Mouse (Mus musculus) forebrain, embryonic 12.5 days (tissue): ENCODE measurements around the gene Ntrk3. TPM values are rescaled to one million over a fixed set of nuclear protein-coding genes. Genes with fewer than 3 reads are reported as not detected.
A peak's percentile ranks its signal among the peaks of the same experiment; 100 is the strongest.

Experiments used
- ATAC-seq: fragments of 200-750 bp; cut with Nextera tagmentation; 2 replicates; pipeline ENCODE4 v1.8.0; 2017; ENCODE audit warnings: moderate TSS enrichment; ENCODE audit not compliant: low FRiP score
- H3K27ac ChIP-seq: fragments of 300-500 bp; sonication (generic); 2 replicates; pipeline ENCODE4 v1.5.1; 2016; ENCODE audit warnings: mild to moderate bottlenecking
- H3K27me3 ChIP-seq: fragments of 300-500 bp; sonication (generic); 2 replicates; pipeline ENCODE4 v1.6.1; 2016; ENCODE audit warnings: mild to moderate bottlenecking
- H3K36me3 ChIP-seq: fragments of 300-500 bp; sonication (generic); replicated peaks from 2 replicates; pipeline ENCODE4 v1.6.1; 2016; ENCODE audit warnings: mild to moderate bottlenecking
- H3K4me1 ChIP-seq: fragments of 300-500 bp; sonication (generic); 2 replicates; pipeline ENCODE4 v1.6.1; 2016
- H3K4me2 ChIP-seq: fragments of 300-500 bp; sonication (generic); 2 replicates; pipeline ENCODE4 v1.6.1; 2016; ENCODE audit warnings: mild to moderate bottlenecking, moderate library complexity
- H3K4me3 ChIP-seq: fragments of 300-500 bp; sonication (generic); replicated peaks from 2 replicates; pipeline ENCODE4 v1.5.1; 2016; ENCODE audit warnings: mild to moderate bottlenecking
- H3K9ac ChIP-seq: fragments of 300-500 bp; sonication (generic); 2 replicates; pipeline ENCODE4 v1.6.1; 2016; ENCODE audit warnings: mild to moderate bottlenecking
- H3K9me3 ChIP-seq: fragments of 300-500 bp; sonication (generic); 2 replicates; pipeline ENCODE4 v1.6.1; 2016
- WGBS: fragments of 180-500 bp; shearing (Covaris S2); methylation state at CpG from one replicate; pipeline ENCODE4 v1.1.7; 2016; 5-methylcytosine and 5-hydroxymethylcytosine counted together
- polyA plus RNA-seq: library from polyadenylated mRNA; unstranded; fragments of >200 nt; fragmentation: Nextera tagmentation; extraction: Ambion mirVana; gene quantifications from 2 replicates; pipeline ENCODE4 v1.2.1, GENCODE M21; 2016

Ntrk3 gene
- polyA plus RNA-seq, 1 experiment from 2014 or later: 9.2 TPM

- Histone ChIP-seq H3K9ac (no peak overlapping the region), H3K4me2 (no peak overlapping the region), H3K36me3 (no peaks in the 10 kb centered on the region), H3K9me3 (no peaks in the 10 kb centered on the region), H3K27me3 (peaks cover 13% of the 10 kb centered on the region), H3K4me3 (no peak overlapping the region), H3K27ac (no peak overlapping the region), H3K4me1 (peaks cover 18% of the 10 kb centered on the region)
- no peak for ATAC-seq
- 86% methylated on average over 6 of the region's 6 CpGs for WGBS
Observed at GRCm38 (mm10) chr7:78599941-78600677, 137.7 kb downstream of the Ntrk3 start.

GRCm38 (mm10) chr7:78598147-78598546 is 139.7 kb downstream of the Ntrk3 start:
- no peaks in the 10 kb centered on the region for H3K36me3 ChIP-seq
- H3K4me2 ChIP-seq: no peak overlapping the region
- H3K4me1 ChIP-seq: peaks cover 16% of the 10 kb centered on the region
- no peak overlapping the region for H3K4me3 ChIP-seq
- peak; percentile 59; the same call in 1 of the 2 replicates for ATAC-seq
- WGBS: 55% methylated on average over 12 of the region's 12 CpGs
- H3K9me3 ChIP-seq: no peaks in the 10 kb centered on the region
- H3K27me3 ChIP-seq: peaks cover 13% of the 10 kb centered on the region
- peak overlapping the region; percentile 19; the same call in 1 of the 2 replicates for H3K27ac ChIP-seq
- no peak overlapping the region for H3K9ac ChIP-seq

DNA sequence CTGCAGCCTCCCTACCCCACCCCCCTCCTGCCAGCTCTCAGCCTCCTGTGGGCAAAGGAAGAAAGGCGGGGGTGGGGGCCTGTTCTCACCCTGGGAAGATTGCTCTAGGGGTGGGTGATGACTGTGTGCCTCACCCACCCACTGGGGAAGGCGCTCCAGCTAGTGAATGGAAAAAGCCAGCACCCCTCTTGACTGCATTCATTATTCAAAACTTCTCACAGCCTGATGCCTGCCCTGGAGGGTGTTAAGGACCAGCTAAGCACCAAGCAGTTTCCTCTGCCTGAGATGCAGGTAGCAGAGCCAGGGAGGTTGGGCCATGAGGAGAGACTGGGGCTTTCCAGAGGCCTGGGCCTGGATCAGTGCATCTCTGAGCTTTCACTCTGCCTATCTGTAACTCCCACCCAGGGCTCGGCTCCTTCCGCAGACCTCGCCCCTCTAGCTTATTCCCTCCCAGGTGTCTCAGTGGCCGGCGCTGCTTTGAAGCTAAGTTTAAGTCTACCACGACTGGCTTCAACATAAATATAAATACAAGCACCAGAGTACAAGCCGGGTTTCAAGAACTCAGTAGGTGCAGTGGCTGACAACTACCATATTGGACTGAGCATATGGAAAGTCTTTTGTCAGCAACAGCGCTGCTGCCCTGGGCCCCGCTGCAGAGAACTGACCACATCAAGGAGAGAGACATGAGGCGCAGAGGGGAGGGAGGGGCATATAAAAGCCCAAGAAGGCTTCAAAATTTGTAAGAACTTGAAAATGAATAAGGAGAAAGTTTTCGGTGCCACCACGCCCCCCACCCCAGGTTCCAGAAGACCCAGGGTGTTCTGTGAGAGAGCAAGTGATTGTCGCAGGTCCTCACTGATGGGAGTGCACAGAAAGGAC is 140.3 kb downstream of the Ntrk3 start:
- peaks cover 13% of the 10 kb centered on the region for H3K27me3 ChIP-seq
- 29% methylated on average over 15 of the region's 15 CpGs for WGBS
- ATAC-seq: peak; percentile 32
- no peaks in the 10 kb centered on the region for H3K36me3 ChIP-seq
- H3K4me3 ChIP-seq: no peak overlapping the region
- H3K4me1 ChIP-seq: peaks cover 16% of the 10 kb centered on the region
- peak overlapping the region; percentile 19; the same call in 1 of the 2 replicates for H3K27ac ChIP-seq
- no peak overlapping the region for H3K4me2 ChIP-seq
- H3K9ac ChIP-seq: no peak overlapping the region
- no peaks in the 10 kb centered on the region for H3K9me3 ChIP-seq

GRCm38 (mm10) chr7:78596556-78596955 is 141.3 kb downstream of the Ntrk3 start:
- no peaks in the 10 kb centered on the region for H3K9me3 ChIP-seq
- peaks cover 13% of the 10 kb centered on the region for H3K27me3 ChIP-seq
- H3K4me3 ChIP-seq: no peak overlapping the region
- no peak overlapping the region for H3K9ac ChIP-seq
- H3K27ac ChIP-seq: no peak overlapping the region
- no peak for ATAC-seq
- H3K36me3 ChIP-seq: no peaks in the 10 kb centered on the region
- H3K4me1 ChIP-seq: peaks cover 16% of the 10 kb centered on the region
- H3K4me2 ChIP-seq: no peak overlapping the region
- WGBS: 62% methylated on average over 5 of the region's 5 CpGs

- WGBS: 4% methylated on average over 4 of the region's 4 CpGs
Observed at GRCm38 (mm10) chr7:78595895-78596294, 141.9 kb downstream of the Ntrk3 start.

GRCm38 (mm10) chr7:78592948-78593347 is 144.9 kb downstream of the Ntrk3 start:
- Histone ChIP-seq H3K9me3 (no peaks in the 10 kb centered on the region), H3K4me1 (peaks cover 12% of the 10 kb centered on the region), H3K4me2 (no peak overlapping the region), H3K4me3 (no peak overlapping the region), H3K27ac (no peak overlapping the region), H3K27me3 (peaks cover 7% of the 10 kb centered on the region; the same call in 1 of the 2 replicates), H3K9ac (no peak overlapping the region), H3K36me3 (no peaks in the 10 kb centered on the region)
- ATAC-seq: no peak
- 88% methylated on average over 4 of the region's 4 CpGs for WGBS

More at GRCm38 (mm10) chr7:78595895-78596294, 141.9 kb downstream of the Ntrk3 start:
- Histone ChIP-seq H3K4me2 (no peak overlapping the region), H3K36me3 (no peaks in the 10 kb centered on the region), H3K27me3 (peaks cover 13% of the 10 kb centered on the region), H3K9ac (no peak overlapping the region), H3K27ac (no peak overlapping the region), H3K9me3 (no peaks in the 10 kb centered on the region), H3K4me1 (peaks cover 16% of the 10 kb centered on the region), H3K4me3 (no peak overlapping the region)
- peak; percentile 65; the same call in 1 of the 2 replicates for ATAC-seq

- Histone ChIP-seq H3K4me1 (peaks cover 5% of the 10 kb centered on the region), H3K4me2 (no peak overlapping the region), H3K36me3 (no peaks in the 10 kb centered on the region), H3K4me3 (no peak overlapping the region), H3K9me3 (no peaks in the 10 kb centered on the region), H3K9ac (no peak overlapping the region), H3K27me3 (0 out of 2 replicates have a peak, but pooled peaks cover 6% of the 10 kb centered on the region), H3K27ac (no peak overlapping the region)
- no peak for ATAC-seq
- WGBS: 93% methylated on average over 1 of the region's 1 CpGs
Observed at GRCm38 (mm10) chr7:78592172-78592571, 145.6 kb downstream of the Ntrk3 start.

DNA sequence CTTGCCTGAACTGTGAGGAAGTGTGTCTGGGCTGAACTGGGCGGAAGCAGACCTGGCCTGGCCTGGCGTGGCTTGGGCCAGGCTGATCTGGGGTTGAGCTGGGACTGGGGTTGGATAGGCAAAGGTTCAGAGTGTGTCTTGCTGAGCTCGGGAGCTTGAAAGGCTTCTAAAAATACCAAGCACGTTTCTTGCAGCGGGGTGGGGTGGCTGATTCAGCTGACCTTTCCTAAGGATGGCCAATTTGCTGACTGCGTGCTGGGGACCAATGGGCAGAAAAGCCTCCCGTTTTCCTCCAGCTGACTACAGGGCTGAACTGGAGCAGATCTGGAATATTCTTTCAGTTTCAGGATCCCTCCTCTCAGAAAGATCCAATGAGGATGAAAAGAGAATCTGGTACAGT is 148.0 kb downstream of the Ntrk3 start:
- H3K27me3 ChIP-seq: peaks cover 6% of the 10 kb centered on the region; the same call in 1 of the 2 replicates
- H3K27ac ChIP-seq: no peak overlapping the region
- WGBS: 74% methylated on average over 7 of the region's 7 CpGs
- no peak for ATAC-seq
- no peak overlapping the region for H3K4me2 ChIP-seq
- H3K4me3 ChIP-seq: no peak overlapping the region
- 0 out of 2 replicates have a peak, but pooled peaks cover 3% of the 10 kb centered on the region for H3K4me1 ChIP-seq
- H3K36me3 ChIP-seq: no peaks in the 10 kb centered on the region
- H3K9me3 ChIP-seq: no peaks in the 10 kb centered on the region
- H3K9ac ChIP-seq: no peak overlapping the region

- ATAC-seq: no peak
- WGBS: 23% methylated on average over 3 of the region's 3 CpGs
- Histone ChIP-seq H3K27ac (no peak overlapping the region), H3K4me3 (no peak overlapping the region), H3K4me2 (no peak overlapping the region), H3K9me3 (no peaks in the 10 kb centered on the region), H3K27me3 (peaks cover 32% of the 10 kb centered on the region), H3K4me1 (0 out of 2 replicates have a peak, but pooled peaks cover 3% of the 10 kb centered on the region), H3K9ac (no peak overlapping the region), H3K36me3 (no peaks in the 10 kb centered on the region)
Observed at GRCm38 (mm10) chr7:78586800-78587199, 151.0 kb downstream of the Ntrk3 start.

GRCm38 (mm10) chr7:78585960-78586359 is 151.9 kb downstream of the Ntrk3 start:
- no peak overlapping the region for H3K9ac ChIP-seq
- peaks cover 38% of the 10 kb centered on the region for H3K27me3 ChIP-seq
- H3K4me2 ChIP-seq: no peak overlapping the region
- H3K9me3 ChIP-seq: no peaks in the 10 kb centered on the region
- WGBS: 46% methylated on average over 7 of the region's 7 CpGs
- H3K4me1 ChIP-seq: 0 out of 2 replicates have a peak, but pooled peaks cover 3% of the 10 kb centered on the region
- H3K4me3 ChIP-seq: no peak overlapping the region
- no peak overlapping the region for H3K27ac ChIP-seq
- H3K36me3 ChIP-seq: no peaks in the 10 kb centered on the region
- ATAC-seq: no peak

GRCm38 (mm10) chr7:78584936-78585335 is 152.9 kb downstream of the Ntrk3 start:
- WGBS: 91% methylated on average over 2 of the region's 2 CpGs
- Histone ChIP-seq H3K9me3 (no peaks in the 10 kb centered on the region), H3K4me2 (no peak overlapping the region), H3K27ac (no peak overlapping the region), H3K27me3 (peaks cover 48% of the 10 kb centered on the region), H3K36me3 (no peaks in the 10 kb centered on the region), H3K4me1 (0 out of 2 replicates have a peak, but pooled peaks cover 3% of the 10 kb centered on the region), H3K4me3 (no peak overlapping the region), H3K9ac (no peak overlapping the region)
- no peak for ATAC-seq

DNA sequence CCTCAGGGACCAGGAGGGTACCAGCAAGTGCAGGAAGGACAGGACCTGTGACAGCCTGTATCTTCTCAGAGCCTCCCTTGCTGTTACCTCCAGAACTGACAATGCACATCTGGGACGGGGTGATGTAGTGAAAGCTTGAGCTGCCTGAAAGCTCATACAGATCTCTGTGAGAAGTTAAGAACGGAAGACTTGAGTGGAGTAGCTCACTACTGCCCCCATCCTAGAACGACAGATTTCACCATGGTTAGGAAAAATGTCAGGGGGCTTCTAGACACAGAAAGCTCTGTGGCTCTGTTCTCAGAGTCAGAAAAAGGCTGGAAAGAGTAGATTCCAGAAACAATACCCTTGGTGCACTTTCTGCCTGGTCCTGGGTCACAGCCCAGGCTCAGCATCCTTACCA is 153.3 kb downstream of the Ntrk3 start:
- H3K9ac ChIP-seq: no peak overlapping the region
- H3K27me3 ChIP-seq: peaks cover 52% of the 10 kb centered on the region
- WGBS: 13% methylated on average over 3 of the region's 3 CpGs

More for the DNA sequence above, 153.3 kb downstream of the Ntrk3 start:
- Histone ChIP-seq H3K4me2 (no peak overlapping the region), H3K4me1 (peaks cover 5% of the 10 kb centered on the region), H3K4me3 (no peak overlapping the region), H3K9me3 (no peaks in the 10 kb centered on the region), H3K36me3 (no peaks in the 10 kb centered on the region), H3K27ac (no peak overlapping the region)
- ATAC-seq: no peak
